Mouse (Mus musculus) gastrocnemius, adult 2 months (tissue): ENCODE measurements at regions not wholly inside any gene's neighbourhood (a gene's known extent, or its start where the extent isn't known, plus 50 kb on each side); places are given as distances from the start of the nearest gene placed in this dataset.
A peak's percentile ranks its signal among the peaks of the same experiment; 100 is the strongest.

Source experiments
- DNase-seq: peaks from one replicate; pipeline ENCODE4 v3.0.0; 2022
- H3K27ac ChIP-seq: fragments of 200-600 bp; 2 replicates; pipeline ENCODE4 v1.8.1; 2022; ENCODE audit warnings: mild to moderate bottlenecking
- H3K4me3 ChIP-seq: fragments of 200-600 bp; 2 replicates; pipeline ENCODE4 v1.8.1; 2022; ENCODE audit warnings: mild to moderate bottlenecking, moderate library complexity
- CTCF ChIP-seq: fragments of 200-600 bp; IDR thresholded peaks from 2 replicates; pipeline ENCODE4 v1.8.1; 2022; ENCODE audit warnings: antibody characterized with exemption, mild to moderate bottlenecking, moderate library complexity
- intact Hi-C: fragments of 180-260 bp; cut with DNase I; formaldehyde crosslinking; loops from one replicate; pipeline ENCODE4 v1.15.1; 2025

GRCm38 (mm10) chr11:19714888-19715595, 209.1 kb upstream of the Spred2 start:
- Histone ChIP-seq H3K27ac (peak overlapping the region; percentile 69; the same call in 1 of the 2 replicates), H3K4me3 (no peak overlapping the region)
- intact Hi-C loops = loop anchor here (5.0 kb wide), 2 partner anchors 98 to 693 kb away; no protein-coding TSS in a partner anchor

GRCm38 (mm10) chr11:19718165-19718564, 206.0 kb upstream of the Spred2 start:
- Histone ChIP-seq H3K4me3 (no peak overlapping the region), H3K27ac (no peak overlapping the region)
- no peak for DNase-seq
- no peak for TF ChIP-seq CTCF
- intact Hi-C loops = no loop called here

More at GRCm38 (mm10) chr11:19714888-19715595, 209.1 kb upstream of the Spred2 start:
- DNase-seq = no peak
- TF ChIP-seq CTCF = no peak

DNA sequence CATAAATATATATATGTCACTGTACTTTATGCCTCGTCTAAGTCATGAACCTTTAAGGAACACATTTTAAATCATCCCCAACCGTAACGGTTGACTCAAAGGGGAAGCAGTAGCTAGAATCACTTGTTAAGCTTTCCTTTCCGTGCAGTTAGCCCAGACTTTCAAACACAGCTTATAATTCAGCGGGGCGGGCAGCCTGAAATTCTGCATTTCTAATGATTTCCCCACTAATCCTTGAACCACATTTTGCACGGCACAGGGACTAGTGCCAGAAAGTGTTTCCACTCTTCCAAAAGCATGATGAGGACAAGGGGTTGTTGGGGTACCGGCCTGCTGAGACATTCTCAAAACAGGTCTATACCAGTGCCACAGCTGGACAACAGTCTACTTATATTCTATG, 195.1 kb upstream of the Spred2 start:
- TF ChIP-seq CTCF = no peak
- DNase-seq = no peak
- intact Hi-C loops = no loop called here
- H3K27ac ChIP-seq = no peak overlapping the region
- no peak overlapping the region for H3K4me3 ChIP-seq

DNA sequence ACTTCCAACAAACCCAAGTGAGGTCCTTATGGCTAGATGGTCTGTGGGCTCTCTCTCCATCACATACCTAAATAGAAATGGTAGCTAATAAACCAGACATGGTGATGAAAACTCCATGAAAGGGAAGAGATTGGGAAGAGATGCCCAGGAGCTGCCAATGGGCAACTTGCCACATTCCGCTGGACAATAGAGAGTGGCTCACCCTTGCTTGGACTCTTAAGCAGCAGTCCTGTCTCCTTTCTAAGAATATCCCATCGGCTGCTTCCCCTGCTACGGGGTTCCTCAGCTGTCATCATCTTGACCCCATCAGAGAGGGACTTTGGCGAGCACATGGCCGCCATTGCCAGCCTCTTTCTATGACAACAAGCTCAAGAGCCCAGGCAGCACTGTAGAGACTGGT, 193.4 kb upstream of the Spred2 start:
- TF ChIP-seq CTCF = no peak
- intact Hi-C loops = no loop called here
- Histone ChIP-seq H3K27ac (no peak overlapping the region), H3K4me3 (no peak overlapping the region)
- DNase-seq = no peak

GRCm38 (mm10) chr11:19736076-19736475, 188.1 kb upstream of the Spred2 start:
- intact Hi-C loops = no loop called here
- TF ChIP-seq CTCF = no peak
- no peak overlapping the region for H3K4me3 ChIP-seq
- no peak for DNase-seq
- no peak overlapping the region for H3K27ac ChIP-seq

GRCm38 (mm10) chr11:19736926-19737325, 187.2 kb upstream of the Spred2 start:
- TF ChIP-seq CTCF = no peak
- no peak overlapping the region for H3K27ac ChIP-seq
- no peak overlapping the region for H3K4me3 ChIP-seq
- intact Hi-C loops = no loop called here
- DNase-seq = no peak

GRCm38 (mm10) chr11:19737331-19737730, 186.8 kb upstream of the Spred2 start:
- DNase-seq = no peak
- Histone ChIP-seq H3K4me3 (no peak overlapping the region), H3K27ac (no peak overlapping the region)
- no peak for TF ChIP-seq CTCF
- intact Hi-C loops = no loop called here

GRCm38 (mm10) chr11:19737807-19738206, 186.4 kb upstream of the Spred2 start:
- DNase-seq = no peak
- intact Hi-C loops = no loop called here
- H3K27ac ChIP-seq = no peak overlapping the region
- no peak for TF ChIP-seq CTCF
- no peak overlapping the region for H3K4me3 ChIP-seq

- no peak for DNase-seq
- Histone ChIP-seq H3K4me3 (no peak overlapping the region), H3K27ac (no peak overlapping the region)
- intact Hi-C loops = no loop called here
- no peak for TF ChIP-seq CTCF
These were observed 184.5 kb upstream of the Spred2 start for GRCm38 (mm10) chr11:19739527-19740151.

GRCm38 (mm10) chr11:19740562-19740961, 183.6 kb upstream of the Spred2 start:
- no peak for TF ChIP-seq CTCF
- no peak for DNase-seq
- intact Hi-C loops = no loop called here

GRCm38 (mm10) chr11:19747097-19747972, 176.8 kb upstream of the Spred2 start:
- TF ChIP-seq CTCF = no peak
- no peak overlapping the region for H3K27ac ChIP-seq
- H3K4me3 ChIP-seq = no peak overlapping the region
- intact Hi-C loops = no loop called here
- no peak for DNase-seq

More at GRCm38 (mm10) chr11:19740562-19740961, 183.6 kb upstream of the Spred2 start:
- H3K4me3 ChIP-seq = no peak overlapping the region
- H3K27ac ChIP-seq = no peak overlapping the region

GRCm38 (mm10) chr11:19747973-19748559, 176.1 kb upstream of the Spred2 start:
- intact Hi-C loops = no loop called here
- TF ChIP-seq CTCF = no peak
- H3K27ac ChIP-seq = no peak overlapping the region
- no peak overlapping the region for H3K4me3 ChIP-seq
- DNase-seq = no peak
